Mouse (Mus musculus): ENCODE measurements around the gene 4931422A03Rik. TPM values are rescaled to one million over a fixed set of nuclear protein-coding genes. Genes with fewer than 3 reads are reported as not detected.

4931422A03Rik gene
- polyA plus RNA-seq, 1 experiment = not detected

DNA sequence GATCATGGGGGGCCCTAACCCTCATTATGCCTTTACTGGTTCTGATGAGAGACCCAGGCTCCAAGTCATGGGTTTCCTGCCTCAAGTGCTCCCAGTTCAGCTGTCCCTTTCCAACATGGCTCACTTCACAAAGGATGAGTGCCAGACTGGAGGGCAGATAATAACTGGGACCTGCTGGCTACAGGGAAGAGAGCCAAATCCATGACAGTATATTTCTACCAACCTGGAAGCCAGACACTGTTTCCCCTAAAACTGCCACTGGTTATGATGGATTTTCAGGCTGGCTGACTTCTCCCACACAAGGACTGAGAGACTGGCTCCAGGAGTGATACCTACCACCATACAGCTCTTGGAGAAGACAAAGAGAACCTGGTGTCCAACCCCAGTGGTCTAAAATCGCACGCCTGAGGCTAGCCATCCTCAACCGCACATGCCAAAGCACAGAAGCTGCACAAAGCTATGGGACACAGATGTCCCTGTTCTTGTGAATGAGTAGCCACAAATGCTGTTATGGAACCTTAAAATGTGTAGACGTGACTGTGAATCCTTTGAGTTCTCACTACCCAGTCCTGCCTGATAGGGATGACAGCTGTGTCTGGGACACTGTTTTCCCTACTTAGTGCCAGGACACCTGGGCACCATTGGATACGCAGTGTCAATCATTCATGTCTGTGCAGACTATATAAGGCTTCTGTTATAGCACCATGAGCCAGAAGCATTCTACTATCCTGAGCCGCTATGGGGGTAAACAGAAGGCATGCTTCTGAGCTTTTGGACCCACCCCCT lies 74.9 kb downstream of the 4931422A03Rik start:
- peaks cover 5% of the 10 kb centered on the region; the same call in 1 of the 2 replicates for H3K4me1 ChIP-seq (ENCODE audit: control insufficient read depth, insufficient read depth, low read length)
- TF ChIP-seq CTCF (IDR thresholded peaks at IDR 0.05; ENCODE audit: insufficient read depth, low read depth, low read length) = no peak
- H3K27ac ChIP-seq (ENCODE audit: insufficient read depth, low read depth, low read length) = no peak overlapping the region
- 97% methylated on average over 6 of the region's 6 CpGs for WGBS
- no peak overlapping the region for H3K4me3 ChIP-seq (ENCODE audit: insufficient read depth, low read depth, low read length)

DNA sequence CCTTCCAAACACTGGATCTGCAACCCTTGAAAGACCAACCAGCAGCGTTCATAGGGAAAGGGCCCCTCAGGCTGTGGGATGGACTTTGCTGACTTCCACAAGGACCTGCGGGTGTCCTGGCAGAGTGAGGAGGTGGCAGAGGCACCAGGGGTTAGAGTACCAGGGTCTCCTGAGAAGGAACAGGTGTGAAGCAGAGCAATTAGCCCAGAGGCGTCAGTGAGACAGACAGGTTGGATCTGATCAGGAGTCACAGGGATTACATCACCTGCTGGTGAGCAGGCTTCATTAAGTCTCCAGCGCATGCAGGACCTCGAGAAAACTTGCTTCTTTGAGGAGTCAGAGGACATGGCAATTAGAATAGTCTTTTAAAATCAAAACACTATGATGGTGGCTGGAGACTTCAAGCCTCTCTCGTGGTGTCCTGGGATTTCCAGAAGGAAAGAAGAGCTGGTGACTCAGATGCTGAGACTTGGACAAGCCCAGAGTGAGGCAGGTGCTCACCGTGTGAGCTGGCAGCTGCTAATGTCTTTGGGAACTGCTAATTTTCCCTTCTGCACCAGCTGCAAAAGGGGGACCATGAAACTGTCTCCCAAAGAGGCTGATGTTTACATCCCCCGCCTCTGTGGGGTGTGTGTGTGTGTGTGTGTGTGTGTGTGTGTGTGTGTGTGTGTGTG lies 80.0 kb downstream of the 4931422A03Rik start:
- Histone ChIP-seq H3K27ac (ENCODE audit: insufficient read depth, low read depth, low read length) (no peak overlapping the region), H3K4me3 (ENCODE audit: insufficient read depth, low read depth, low read length) (no peak overlapping the region), H3K4me1 (ENCODE audit: control insufficient read depth, insufficient read depth, low read length) (peaks cover 15% of the 10 kb centered on the region)
- WGBS = 53% methylated on average over 8 of the region's 8 CpGs
- no peak for TF ChIP-seq POLR2A (IDR thresholded peaks at IDR 0.05; ENCODE audit: insufficient read depth, low read depth, low read length)
- TF ChIP-seq CTCF (IDR thresholded peaks at IDR 0.05; ENCODE audit: insufficient read depth, low read depth, low read length) = no peak

DNA sequence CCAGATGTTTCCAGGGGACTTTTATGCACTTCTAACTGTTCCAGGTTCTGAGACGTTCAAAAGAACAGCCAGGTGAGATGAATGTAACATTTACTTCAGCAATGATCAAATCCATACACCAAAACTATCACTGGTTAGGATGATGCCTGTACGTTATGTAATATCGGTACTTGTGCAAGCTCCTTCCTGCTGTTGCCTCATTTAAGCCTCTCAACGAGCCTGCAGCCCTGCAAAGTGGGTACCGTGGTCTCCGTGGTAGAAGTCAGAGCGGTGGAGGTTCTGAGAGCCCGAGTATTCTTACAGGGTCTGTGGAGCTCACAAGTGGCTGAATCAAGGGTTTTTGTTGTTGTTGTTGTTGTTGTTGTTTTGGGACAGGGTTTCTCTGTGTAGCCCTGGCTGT lies 81.3 kb downstream of the 4931422A03Rik start:
- Histone ChIP-seq H3K4me1 (ENCODE audit: control insufficient read depth, insufficient read depth, low read length) (peaks cover 15% of the 10 kb centered on the region), H3K27ac (ENCODE audit: insufficient read depth, low read depth, low read length) (no peak overlapping the region), H3K4me3 (ENCODE audit: insufficient read depth, low read depth, low read length) (no peak overlapping the region)
- TF ChIP-seq CTCF (IDR thresholded peaks at IDR 0.05; ENCODE audit: insufficient read depth, low read depth, low read length) = no peak
- TF ChIP-seq POLR2A (IDR thresholded peaks at IDR 0.05; ENCODE audit: insufficient read depth, low read depth, low read length) = no peak
- 91% methylated on average over 8 of the region's 8 CpGs for WGBS

DNA sequence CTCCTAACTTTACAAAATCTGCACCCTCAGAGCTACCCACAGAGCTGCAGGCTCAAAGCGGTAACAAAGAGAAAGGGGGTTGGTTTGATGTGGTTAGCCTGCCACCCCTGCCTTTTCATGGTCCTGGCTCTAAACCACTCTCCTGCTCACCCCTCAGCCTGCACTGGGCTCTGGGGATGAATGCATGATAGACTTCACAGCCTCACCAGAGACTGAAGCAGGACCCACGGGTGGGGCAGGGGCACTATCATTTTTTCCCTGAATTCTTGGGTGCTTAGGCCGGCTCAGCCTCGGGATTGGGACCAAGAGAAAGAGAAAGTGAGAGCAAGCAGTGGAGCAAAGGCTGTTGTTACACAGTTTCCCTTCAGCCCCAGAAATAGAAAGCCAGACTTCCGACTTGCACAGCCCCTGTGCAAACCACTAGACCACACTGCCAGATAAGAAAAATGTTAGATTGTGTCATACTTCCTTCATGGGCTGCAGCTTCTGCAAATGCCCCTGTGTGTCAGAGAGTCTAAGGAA lies 82.5 kb downstream of the 4931422A03Rik start:
- Histone ChIP-seq H3K4me3 (ENCODE audit: insufficient read depth, low read depth, low read length) (no peak overlapping the region), H3K4me1 (ENCODE audit: control insufficient read depth, insufficient read depth, low read length) (peaks cover 15% of the 10 kb centered on the region), H3K27ac (ENCODE audit: insufficient read depth, low read depth, low read length) (no peak overlapping the region)
- TF ChIP-seq POLR2A (IDR thresholded peaks at IDR 0.05; ENCODE audit: insufficient read depth, low read depth, low read length) (no peak), CTCF (IDR thresholded peaks at IDR 0.05; ENCODE audit: insufficient read depth, low read depth, low read length) (no peak)
- 87% methylated on average over 5 of the region's 5 CpGs for WGBS

DNA sequence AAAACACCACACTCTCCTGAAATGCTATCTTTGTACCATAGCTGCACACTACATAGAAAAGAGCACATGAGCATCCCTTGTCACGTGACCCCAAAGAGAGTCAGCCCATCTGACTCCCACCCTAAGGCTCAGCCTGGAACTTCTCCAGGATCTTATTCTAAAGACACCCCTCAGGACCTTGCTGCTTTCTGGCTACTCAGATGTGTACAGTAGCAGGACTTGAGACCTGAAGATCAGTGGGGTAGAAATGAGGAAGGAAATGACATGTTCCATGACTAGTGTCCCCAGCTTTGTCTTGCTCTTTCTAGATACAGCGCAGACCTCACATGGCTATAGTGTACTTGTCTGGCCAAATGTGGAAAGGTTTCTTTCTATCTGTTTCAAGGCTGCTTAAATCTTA lies 83.3 kb downstream of the 4931422A03Rik start:
- 90% methylated on average over 2 of the region's 2 CpGs for WGBS
- TF ChIP-seq CTCF (IDR thresholded peaks at IDR 0.05; ENCODE audit: insufficient read depth, low read depth, low read length) (no peak), POLR2A (IDR thresholded peaks at IDR 0.05; ENCODE audit: insufficient read depth, low read depth, low read length) (no peak)
- no peak overlapping the region for H3K4me3 ChIP-seq (ENCODE audit: insufficient read depth, low read depth, low read length)
- H3K27ac ChIP-seq (ENCODE audit: insufficient read depth, low read depth, low read length) = no peak overlapping the region
- H3K4me1 ChIP-seq (ENCODE audit: control insufficient read depth, insufficient read depth, low read length) = peaks cover 15% of the 10 kb centered on the region

DNA sequence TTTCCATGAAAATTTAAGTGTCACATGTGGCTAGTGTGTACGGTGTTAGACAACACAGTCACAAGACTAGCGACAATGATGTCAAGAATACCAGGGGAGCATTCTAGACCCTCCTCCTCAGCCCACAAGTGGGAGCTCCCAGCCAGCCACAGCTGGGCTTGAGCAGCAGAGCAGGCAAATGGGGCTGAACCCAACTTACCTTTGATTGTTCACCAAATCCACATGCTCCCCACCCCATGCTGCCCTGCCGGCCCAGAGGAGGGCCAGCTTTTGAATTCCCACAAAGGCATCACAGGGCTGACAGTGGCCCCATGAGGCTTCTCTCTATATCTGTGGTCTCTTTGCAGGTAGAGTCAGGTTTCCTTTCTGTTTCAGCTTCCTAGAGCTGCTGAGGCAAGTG lies 87.1 kb downstream of the 4931422A03Rik start:
- H3K4me3 ChIP-seq (ENCODE audit: insufficient read depth, low read depth, low read length) = no peak overlapping the region
- no peaks in the 10 kb centered on the region for H3K4me1 ChIP-seq (ENCODE audit: control insufficient read depth, insufficient read depth, low read length)
- TF ChIP-seq CTCF (IDR thresholded peaks at IDR 0.05; ENCODE audit: insufficient read depth, low read depth, low read length) = no peak
- TF ChIP-seq POLR2A (IDR thresholded peaks at IDR 0.05; ENCODE audit: insufficient read depth, low read depth, low read length) = no peak
- WGBS = 71% methylated on average over 3 of the region's 3 CpGs
- H3K27ac ChIP-seq (ENCODE audit: insufficient read depth, low read depth, low read length) = no peak overlapping the region

DNA sequence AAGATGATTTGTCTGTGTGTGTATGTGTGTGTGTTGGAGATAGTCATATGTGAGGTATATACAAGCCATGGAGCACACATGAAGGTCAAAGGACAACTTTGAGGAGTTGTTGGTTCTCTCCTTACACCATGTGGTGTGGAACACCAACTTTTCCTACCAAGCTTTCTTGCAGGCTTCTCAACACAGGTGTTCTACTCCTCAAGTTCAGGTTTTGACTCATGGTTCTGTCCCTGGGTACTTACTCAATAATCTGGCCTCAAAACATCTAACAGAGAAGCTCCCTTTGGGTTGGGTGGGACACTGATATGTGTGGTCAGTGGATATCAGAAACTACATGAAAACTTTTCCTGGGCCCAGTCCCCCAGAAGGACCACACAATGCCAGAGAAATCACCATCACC lies 89.2 kb downstream of the 4931422A03Rik start:
- Histone ChIP-seq H3K27ac (ENCODE audit: insufficient read depth, low read depth, low read length) (no peak overlapping the region), H3K4me1 (ENCODE audit: control insufficient read depth, insufficient read depth, low read length) (no peaks in the 10 kb centered on the region), H3K4me3 (ENCODE audit: insufficient read depth, low read depth, low read length) (no peak overlapping the region)
- no peak for TF ChIP-seq CTCF (IDR thresholded peaks at IDR 0.05; ENCODE audit: insufficient read depth, low read depth, low read length)
- TF ChIP-seq POLR2A (IDR thresholded peaks at IDR 0.05; ENCODE audit: insufficient read depth, low read depth, low read length) = no peak

DNA sequence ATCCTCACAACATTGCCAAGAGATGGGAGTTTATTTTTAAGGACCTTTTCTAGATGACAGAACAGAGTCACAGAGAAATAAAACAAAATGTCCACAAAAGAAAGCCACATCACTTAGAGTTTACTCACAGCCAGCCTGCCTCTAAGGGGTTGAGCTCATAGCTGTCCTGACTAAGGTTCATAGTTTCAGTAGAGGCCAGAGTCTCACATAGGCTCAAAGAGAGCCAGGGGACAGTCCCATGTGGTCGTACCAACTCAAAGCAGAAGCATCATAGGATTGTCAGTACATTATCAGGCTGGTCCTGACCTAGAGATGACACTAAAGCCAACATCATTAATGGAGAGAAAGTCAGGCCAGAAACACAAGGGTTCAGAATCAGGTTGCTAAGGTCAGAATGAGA lies 89.6 kb downstream of the 4931422A03Rik start:
- TF ChIP-seq CTCF (IDR thresholded peaks at IDR 0.05; ENCODE audit: insufficient read depth, low read depth, low read length) = no peak
- TF ChIP-seq POLR2A (IDR thresholded peaks at IDR 0.05; ENCODE audit: insufficient read depth, low read depth, low read length) = no peak
- 84% methylated on average over 1 of the region's 1 CpGs for WGBS

DNA sequence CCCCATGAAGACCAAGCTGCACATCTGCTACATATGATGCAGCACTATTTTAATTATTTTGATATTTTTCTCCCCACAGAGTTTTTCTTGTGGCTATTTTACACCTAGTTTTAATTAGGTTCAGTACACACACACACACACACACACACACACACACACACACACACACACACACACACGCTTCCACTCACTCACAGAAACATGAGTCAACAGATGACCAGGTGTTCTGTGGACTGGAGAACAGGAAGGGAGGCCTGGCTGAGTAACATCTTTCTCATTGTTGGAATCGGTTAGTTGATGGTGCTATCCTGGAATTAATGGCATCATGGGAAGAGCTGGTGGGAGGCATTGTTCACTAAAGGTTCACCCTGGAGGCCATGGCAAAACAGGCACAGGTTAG lies 90.5 kb downstream of the 4931422A03Rik start:
- no peak overlapping the region for H3K27ac ChIP-seq (ENCODE audit: insufficient read depth, low read depth, low read length)
- TF ChIP-seq POLR2A (IDR thresholded peaks at IDR 0.05; ENCODE audit: insufficient read depth, low read depth, low read length) (no peak), CTCF (IDR thresholded peaks at IDR 0.05; ENCODE audit: insufficient read depth, low read depth, low read length) (no peak)
- 94% methylated on average over 2 of the region's 2 CpGs for WGBS

More for the DNA sequence above, 89.6 kb downstream of the 4931422A03Rik start:
- H3K4me3 ChIP-seq (ENCODE audit: insufficient read depth, low read depth, low read length) = no peak overlapping the region
- no peaks in the 10 kb centered on the region for H3K4me1 ChIP-seq (ENCODE audit: control insufficient read depth, insufficient read depth, low read length)
- H3K27ac ChIP-seq (ENCODE audit: insufficient read depth, low read depth, low read length) = no peak overlapping the region

More for the DNA sequence above, 90.5 kb downstream of the 4931422A03Rik start:
- H3K4me1 ChIP-seq (ENCODE audit: control insufficient read depth, insufficient read depth, low read length) = no peaks in the 10 kb centered on the region
- H3K4me3 ChIP-seq (ENCODE audit: insufficient read depth, low read depth, low read length) = no peak overlapping the region

Measured in olfactory bulb, adult 2 months (tissue).